Mouse (Mus musculus) urinary bladder, postnatal 14 days (tissue): ENCODE measurements around the gene Hkdc1.
A peak's percentile ranks its signal among the peaks of the same experiment; 100 is the strongest.
"Not testable (repeated sequence)": the region's sequence is repeated elsewhere in the genome, so short reads cannot be mapped to it uniquely, and the experiment has no call there.

ENCODE experiments used
- DNase-seq: peaks from one replicate; pipeline ENCODE4 v3.0.0; 2021; ENCODE audit warnings: low spot score

Gene Hkdc1

GRCm38 (mm10) chr10:62422255-62422654 is at the start of gene Hkdc1:
TSS of gene Hkdc1 (minus strand) at chr10:62422491.
- DNase-seq = no peak

- no peak for DNase-seq
Measured at GRCm38 (mm10) chr10:62471105-62471504, 48.8 kb upstream of the Hkdc1 start.

- no peak for DNase-seq
Measured at GRCm38 (mm10) chr10:62469736-62470135, 47.4 kb upstream of the Hkdc1 start.

- no peak for DNase-seq
Measured at GRCm38 (mm10) chr10:62461321-62461720, 39.0 kb upstream of the Hkdc1 start.

- DNase-seq = not testable (repeated sequence)
Measured at GRCm38 (mm10) chr10:62452001-62452400, 29.7 kb upstream of the Hkdc1 start.

GRCm38 (mm10) chr10:62450280-62450640 is 28.0 kb upstream of the Hkdc1 start:
- DNase-seq = no peak

GRCm38 (mm10) chr10:62449364-62450279 is 27.3 kb upstream of the Hkdc1 start, which contains the start of the genes 4930507D05Rik and Supv3l1:
TSS of gene 4930507D05Rik (plus strand) at chr10:62449489.
TSS of gene Supv3l1 (minus strand) at chr10:62449738.
- DNase-seq = peak; percentile 92

- no peak for DNase-seq
Measured at GRCm38 (mm10) chr10:62430427-62430826, 8.1 kb upstream of the Hkdc1 start.

GRCm38 (mm10) chr10:62425081-62425871 is 3.0 kb upstream of the Hkdc1 start:
- DNase-seq = no peak

GRCm38 (mm10) chr10:62421127-62421526 is 1.2 kb downstream of the Hkdc1 start:
- DNase-seq = no peak

- no peak for DNase-seq
Measured at GRCm38 (mm10) chr10:62420399-62420798, 1.9 kb downstream of the Hkdc1 start.

- no peak for DNase-seq
Measured at GRCm38 (mm10) chr10:62419422-62419821, 2.9 kb downstream of the Hkdc1 start.

GRCm38 (mm10) chr10:62418831-62419356 is 3.4 kb downstream of the Hkdc1 start:
- DNase-seq = no peak

- peak; percentile 32 for DNase-seq
Measured at GRCm38 (mm10) chr10:62413606-62413982, 8.7 kb downstream of the Hkdc1 start.

GRCm38 (mm10) chr10:62412906-62413605 is 9.2 kb downstream of the Hkdc1 start:
- peak; percentile 66 for DNase-seq

- no peak for DNase-seq
Measured at GRCm38 (mm10) chr10:62411431-62412410, 10.6 kb downstream of the Hkdc1 start.

GRCm38 (mm10) chr10:62410943-62411342 is 11.3 kb downstream of the Hkdc1 start:
- peak; percentile 74 for DNase-seq

- DNase-seq = peak; percentile 53
Measured at GRCm38 (mm10) chr10:62404901-62405300, 17.4 kb downstream of the Hkdc1 start.

GRCm38 (mm10) chr10:62401641-62402111 is 20.6 kb downstream of the Hkdc1 start:
- peak; percentile 22 for DNase-seq

- DNase-seq = no peak
Measured at GRCm38 (mm10) chr10:62383011-62383410, 39.3 kb downstream of the Hkdc1 start.

GRCm38 (mm10) chr10:62380936-62381335 is 41.4 kb downstream of the Hkdc1 start:
- no peak for DNase-seq
